Mouse (Mus musculus) liver, embryonic 14.5 days (tissue): ENCODE measurements at regions not wholly inside any gene's neighbourhood (a gene's known extent, or its start where the extent isn't known, plus 50 kb on each side); places are given as distances from the start of the nearest gene placed in this dataset.

Experiments used
- ATAC-seq: fragments of 200-750 bp; cut with Nextera tagmentation; 2 replicates; pipeline ENCODE4 v1.8.0; 2017; ENCODE audit warnings: moderate number of reproducible peaks, mild to moderate bottlenecking, moderate library complexity; ENCODE audit not compliant: insufficient read depth
- DNase-seq, 3 experiments: peaks; one replicate each; pipeline ENCODE4 v3.0.0-alpha.2; 2012 to 2013; ENCODE audit warnings: low read depth in 3 of 3, low spot score in 3 of 3
- H3K27ac ChIP-seq: fragments of 300-500 bp; sonication (generic); 2 replicates; pipeline ENCODE4 v1.5.1; 2014; ENCODE audit warnings: moderate library complexity, mild to moderate bottlenecking, control low read depth, inconsistent platforms
- H3K27me3 ChIP-seq: fragments of 300-500 bp; sonication (generic); 2 replicates; pipeline ENCODE4 v1.6.1; 2014; ENCODE audit warnings: mild to moderate bottlenecking, low read length, moderate library complexity; ENCODE audit not compliant: control insufficient read depth, insufficient read depth
- H3K36me3 ChIP-seq: fragments of 300-500 bp; sonication (generic); replicated peaks from 2 replicates; pipeline ENCODE4 v1.6.1; 2014; ENCODE audit warnings: low read depth; ENCODE audit not compliant: control insufficient read depth, insufficient read depth
- H3K4me1 ChIP-seq, 2 experiments: fragments of 200-500 bp in 1 of 2; fragments of 300-500 bp in 1 of 2; sonication (generic) in 1 of 2; replicated peaks; 2 replicates each; pipeline ENCODE4 v1.6.1; 2012 to 2014; ENCODE audit warnings: antibody characterized with exemption in 1 of 2, inconsistent platforms in 1 of 2, low read length in 1 of 2; ENCODE audit not compliant: control insufficient read depth in 2 of 2, insufficient read depth in 2 of 2
- H3K4me2 ChIP-seq: fragments of 300-500 bp; sonication (generic); 2 replicates; pipeline ENCODE4 v1.6.1; 2014; ENCODE audit warnings: low read depth, mild to moderate bottlenecking, control low read depth, moderate library complexity
- H3K4me3 ChIP-seq, 2 experiments: fragments of 200-500 bp in 1 of 2; fragments of 300-500 bp in 1 of 2; sonication (generic) in 1 of 2; 2 replicates each; pipeline ENCODE4 v1.5.1; 2012 to 2014; ENCODE audit warnings: low read depth in 2 of 2, low read length in 2 of 2, mild to moderate bottlenecking in 2 of 2, control low read depth in 1 of 2, inconsistent platforms in 1 of 2, moderate library complexity in 1 of 2; ENCODE audit not compliant: insufficient read depth in 1 of 2
- H3K9ac ChIP-seq: fragments of 300-500 bp; sonication (generic); replicated peaks from 2 replicates; pipeline ENCODE4 v1.6.1; 2014; ENCODE audit warnings: mild to moderate bottlenecking, control low read depth, moderate library complexity
- H3K9me3 ChIP-seq: fragments of 300-500 bp; sonication (generic); 2 replicates; pipeline ENCODE4 v1.6.1; 2016; ENCODE audit warnings: low read length, mixed read lengths; ENCODE audit not compliant: control insufficient read depth
- CTCF ChIP-seq: IDR thresholded peaks from 2 replicates; pipeline ENCODE4 v1.5.1; 2016; ENCODE audit warnings: antibody characterized with exemption, low read depth, control low read depth
- EP300 ChIP-seq: IDR thresholded peaks from 2 replicates; pipeline ENCODE4 v1.6.1; 2016; ENCODE audit warnings: antibody characterized with exemption, low read depth
- WGBS: fragments of 180-500 bp; shearing (Covaris S2); extraction: QIAGEN DNeasy Blood & Tissue Kit; methylation state at CpG from one replicate; pipeline ENCODE4 v1.1.7; 2014; ENCODE audit not compliant: insufficient replicate concordance; 5-methylcytosine and 5-hydroxymethylcytosine counted together

DNA sequence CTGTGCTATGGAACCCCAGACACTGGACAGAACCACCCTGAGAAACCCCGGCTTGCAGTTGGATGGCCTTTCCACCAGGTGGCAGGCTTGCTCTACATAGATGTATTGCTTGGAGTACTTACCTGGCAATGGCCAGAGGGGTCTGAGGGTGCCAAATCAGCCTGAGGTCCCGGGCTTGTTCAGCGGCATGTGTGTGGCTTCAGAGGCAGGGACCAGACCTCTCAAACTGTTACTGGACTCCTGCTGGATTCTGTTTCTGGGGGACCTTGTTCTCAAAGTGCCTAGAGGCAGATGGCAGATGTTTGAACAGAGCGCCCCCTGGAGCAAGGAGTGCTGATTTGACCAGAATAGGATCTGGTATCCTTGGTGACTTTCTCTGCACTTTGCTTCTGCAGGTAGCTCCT is 262.9 kb upstream of the Gm4791 start:
- peak in 2 of 3 experiments; percentile 9 to 16 for DNase-seq
- no peak overlapping the region for H3K4me2 ChIP-seq
- H3K27ac ChIP-seq: no peak overlapping the region
- no peak overlapping the region for H3K4me3 ChIP-seq
- H3K36me3 ChIP-seq: no peaks in the 10 kb centered on the region
- H3K9me3 ChIP-seq: no peaks in the 10 kb centered on the region
- no peak for TF ChIP-seq EP300
- TF ChIP-seq CTCF: peak; percentile 82
- no peaks in the 10 kb centered on the region for H3K27me3 ChIP-seq
- ATAC-seq: no peak
- H3K9ac ChIP-seq: no peak overlapping the region
- H3K4me1 ChIP-seq: no peaks in the 10 kb centered on the region
- 4% methylated on average over 4 of the region's 4 CpGs for WGBS

DNA sequence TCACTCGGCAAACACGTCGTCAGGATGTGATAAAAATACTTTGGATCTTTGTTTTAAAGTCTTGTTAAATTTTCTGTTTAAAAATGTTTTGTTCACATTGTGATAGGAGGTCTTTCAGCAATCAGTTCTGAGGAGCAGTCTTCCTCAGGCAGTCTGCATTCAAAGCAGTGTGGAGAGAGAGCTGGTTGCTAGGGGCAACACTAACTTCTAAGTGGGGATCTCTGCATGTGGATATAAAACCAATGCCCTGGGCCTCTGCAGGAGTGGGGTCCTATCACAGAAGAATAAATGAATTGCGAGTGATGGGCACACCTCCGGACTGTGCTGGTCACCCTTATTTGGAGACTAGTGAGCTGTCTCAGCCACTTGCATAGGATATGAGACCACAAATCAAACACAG is 270.1 kb upstream of the Gm4791 start:
- Histone ChIP-seq H3K27ac (no peak overlapping the region), H3K9ac (no peak overlapping the region), H3K4me1 (no peaks in the 10 kb centered on the region), H3K4me3 (no peak overlapping the region), H3K36me3 (no peaks in the 10 kb centered on the region), H3K9me3 (no peaks in the 10 kb centered on the region), H3K4me2 (no peak overlapping the region), H3K27me3 (no peaks in the 10 kb centered on the region)
- no peak for DNase-seq
- TF ChIP-seq CTCF: no peak
- no peak for TF ChIP-seq EP300
- ATAC-seq: no peak
- WGBS: 64% methylated on average over 5 of the region's 5 CpGs

DNA sequence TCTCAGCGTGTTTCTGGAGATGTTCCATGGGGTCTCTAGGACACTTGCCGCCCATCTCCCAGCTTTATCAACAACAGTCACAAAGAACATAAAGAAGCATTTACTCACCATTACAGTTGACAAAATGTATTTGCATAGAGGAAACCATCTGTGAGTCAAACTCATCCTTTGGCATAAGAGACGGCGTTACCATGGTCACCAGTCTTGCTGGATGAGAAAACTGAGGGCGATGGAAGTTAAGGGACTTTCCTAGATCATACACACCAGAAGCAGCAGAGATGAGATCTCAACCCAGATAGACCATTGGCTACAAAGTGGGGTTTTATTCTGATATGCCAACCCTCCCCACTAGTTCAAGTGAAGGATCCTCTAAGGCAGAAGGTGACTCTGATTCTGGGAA is 274.3 kb upstream of the Gm4791 start:
- ATAC-seq: no peak
- TF ChIP-seq CTCF (no peak), EP300 (no peak)

DNA sequence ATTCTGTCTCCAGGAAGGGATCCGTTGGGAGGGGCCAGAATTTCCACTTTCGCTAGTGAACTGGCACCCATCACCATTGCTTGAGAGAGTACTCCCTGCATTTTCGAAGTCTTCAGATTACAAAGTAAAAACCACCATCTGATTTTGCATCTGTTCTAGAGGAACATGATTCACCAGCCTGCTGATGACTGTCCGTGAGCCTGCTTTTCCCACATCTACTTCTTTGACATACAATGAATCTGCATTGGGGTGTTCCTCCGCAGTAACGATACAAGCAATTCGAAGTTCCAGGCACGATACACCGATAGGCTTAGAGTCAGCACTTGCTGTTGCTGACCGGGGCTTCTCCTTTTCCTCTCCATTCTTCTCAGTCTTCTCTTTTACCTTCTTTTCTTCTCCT is 285.1 kb upstream of the Gm4791 start:
- Histone ChIP-seq H3K27me3 (no peaks in the 10 kb centered on the region), H3K4me2 (no peak overlapping the region), H3K36me3 (no peaks in the 10 kb centered on the region), H3K4me3 (no peak overlapping the region), H3K9me3 (no peaks in the 10 kb centered on the region), H3K4me1 (no peaks in the 10 kb centered on the region), H3K9ac (no peak overlapping the region), H3K27ac (no peak overlapping the region)
- TF ChIP-seq CTCF (no peak), EP300 (no peak)
- ATAC-seq (no peak), DNase-seq (no peak)
- 66% methylated on average over 10 of the region's 10 CpGs for WGBS

More for the DNA sequence above, 274.3 kb upstream of the Gm4791 start:
- Histone ChIP-seq H3K4me2 (no peak overlapping the region), H3K4me1 (no peaks in the 10 kb centered on the region), H3K36me3 (no peaks in the 10 kb centered on the region), H3K27me3 (no peaks in the 10 kb centered on the region), H3K9me3 (no peaks in the 10 kb centered on the region), H3K9ac (no peak overlapping the region), H3K4me3 (no peak overlapping the region), H3K27ac (no peak overlapping the region)
- no peak for DNase-seq
- 68% methylated on average over 5 of the region's 5 CpGs for WGBS

DNA sequence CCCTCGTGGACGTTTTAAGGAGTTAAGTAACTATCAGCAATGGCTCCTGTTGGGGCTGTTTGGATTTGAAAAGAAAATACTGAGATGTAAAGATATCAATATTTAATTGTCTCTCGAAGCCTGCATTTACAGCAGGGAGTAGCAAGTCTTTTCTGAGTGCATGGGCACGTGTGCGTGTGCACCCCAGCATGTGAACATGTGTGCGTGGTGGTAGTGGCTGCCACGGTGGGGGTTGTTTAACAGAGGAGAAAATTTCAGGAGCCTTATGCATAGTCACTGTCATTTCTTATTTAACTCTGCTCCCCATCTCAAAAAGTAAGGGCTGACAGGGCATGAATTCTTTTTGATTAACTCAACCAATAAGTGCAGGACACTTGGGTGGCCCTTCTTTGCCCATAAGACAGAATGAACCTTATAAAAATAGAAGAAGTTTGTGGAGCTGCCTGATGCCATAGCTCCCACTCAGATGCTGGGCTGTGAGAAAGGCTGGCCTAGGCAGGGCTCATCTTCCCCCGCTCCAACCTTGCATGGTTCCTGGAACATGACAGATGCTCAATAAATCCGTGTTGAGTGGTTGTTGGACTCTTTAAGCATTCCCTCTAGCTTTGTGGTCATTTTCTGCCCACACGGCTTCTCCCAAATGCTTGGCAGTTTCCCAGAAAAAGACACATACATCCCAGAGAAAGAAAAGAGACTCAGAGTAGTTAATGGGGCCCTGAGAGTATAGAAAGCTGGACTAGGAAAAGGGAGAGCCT is 294.2 kb upstream of the Gm4791 start:
- no peak overlapping the region for H3K27ac ChIP-seq
- no peaks in the 10 kb centered on the region for H3K9me3 ChIP-seq
- DNase-seq (no peak), ATAC-seq (no peak)
- no peak overlapping the region for H3K9ac ChIP-seq
- no peaks in the 10 kb centered on the region for H3K4me1 ChIP-seq
- TF ChIP-seq EP300: no peak
- no peak for TF ChIP-seq CTCF
- no peak overlapping the region for H3K4me3 ChIP-seq
- no peaks in the 10 kb centered on the region for H3K27me3 ChIP-seq
- H3K36me3 ChIP-seq: no peaks in the 10 kb centered on the region
- 49% methylated on average over 10 of the region's 10 CpGs for WGBS
- H3K4me2 ChIP-seq: no peak overlapping the region
